Mouse (Mus musculus): ENCODE measurements around the gene St3gal3. TPM values are rescaled to one million over a fixed set of nuclear protein-coding genes. Genes with fewer than 3 reads are reported as not detected.
A peak's percentile ranks its signal among the peaks of the same experiment; 100 is the strongest.

Gene St3gal3
- polyA plus RNA-seq, 1 experiment from 2014 or later = 8.1 TPM

DNA sequence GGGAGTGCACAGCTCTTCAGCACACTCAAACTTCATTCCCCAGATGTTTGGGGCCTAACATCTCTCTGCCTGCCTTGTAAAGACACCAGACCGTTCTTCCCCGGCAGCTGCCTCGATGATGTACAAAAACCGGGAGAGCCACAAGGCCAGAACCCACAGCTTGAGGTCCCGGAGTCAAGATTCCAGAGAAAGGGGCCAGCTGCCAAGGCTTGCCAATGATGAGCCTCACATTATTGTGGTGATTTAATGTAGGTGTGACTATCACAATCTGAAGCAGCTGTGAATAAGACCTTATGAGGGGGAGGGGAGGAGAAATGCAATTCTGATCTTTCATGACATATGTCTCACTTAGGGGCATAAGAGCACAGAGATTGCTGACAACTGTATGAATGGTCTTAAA, 104.4 kb downstream of the St3gal3 start:
- peak overlapping the region; percentile 49 for H3K27ac ChIP-seq
- H3K36me3 ChIP-seq = no peaks in the 10 kb centered on the region
- ATAC-seq (ENCODE audit: borderline replicate concordance, extremely low read depth, low FRiP score, low TSS enrichment) = peak; percentile 31; the same call in 1 of the 2 replicates
- peak overlapping the region; percentile 17; the same call in 1 of the 2 replicates for H3K4me2 ChIP-seq
- H3K9ac ChIP-seq = no peak overlapping the region
- 45% methylated on average over 5 of the region's 5 CpGs for WGBS
- no peak overlapping the region for H3K4me3 ChIP-seq
- H3K4me1 ChIP-seq = peaks cover 39% of the 10 kb centered on the region
- H3K9me3 ChIP-seq = no peaks in the 10 kb centered on the region
- H3K27me3 ChIP-seq = no peaks in the 10 kb centered on the region

DNA sequence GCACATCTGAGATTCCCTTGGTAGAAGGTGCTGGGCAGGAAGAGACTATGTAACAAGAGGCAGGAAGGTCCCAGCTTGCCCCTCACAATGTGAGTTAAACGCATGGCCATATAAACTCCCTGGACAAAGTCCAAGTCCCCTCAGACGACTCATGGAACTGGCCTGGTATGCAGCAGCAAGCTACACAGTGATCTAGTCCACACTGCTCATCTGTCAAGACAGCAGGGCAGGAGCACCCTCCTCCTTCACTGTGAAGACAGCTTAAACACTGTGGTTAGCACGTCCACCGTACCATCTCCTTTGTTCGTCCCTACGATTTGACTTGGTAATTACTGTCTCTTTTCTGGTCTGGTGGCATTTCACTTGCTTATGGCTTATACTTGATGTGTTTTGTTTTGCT, 104.8 kb downstream of the St3gal3 start:
- 45% methylated on average over 6 of the region's 6 CpGs for WGBS
- no peak overlapping the region for H3K4me2 ChIP-seq

DNA sequence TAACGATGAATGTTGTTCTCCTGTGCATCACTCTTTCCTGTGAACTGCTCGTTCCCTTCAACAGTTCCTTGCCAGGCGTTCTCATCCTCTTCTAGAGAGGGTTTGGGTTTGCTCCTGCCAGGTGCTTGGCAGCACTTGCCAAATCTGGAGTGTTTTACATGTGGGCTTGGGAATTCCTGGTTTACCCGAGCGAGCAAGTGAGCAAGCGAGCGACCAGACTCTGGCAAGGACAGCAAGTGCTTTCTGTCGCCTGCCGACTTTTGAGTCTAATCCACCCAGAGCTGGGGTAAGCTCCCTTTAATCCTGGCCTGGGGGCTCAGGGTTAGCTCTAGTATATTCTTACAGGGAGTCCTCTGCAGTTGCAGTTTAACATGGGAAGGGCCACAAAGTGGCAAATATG, 105.7 kb downstream of the St3gal3 start:
- Histone ChIP-seq H3K36me3 (no peaks in the 10 kb centered on the region), H3K4me3 (no peak overlapping the region), H3K4me2 (no peak overlapping the region), H3K9ac (no peak overlapping the region), H3K27me3 (no peaks in the 10 kb centered on the region), H3K4me1 (peaks cover 39% of the 10 kb centered on the region), H3K9me3 (no peaks in the 10 kb centered on the region), H3K27ac (peak overlapping the region; percentile 49; the same call in 1 of the 2 replicates)
- 62% methylated on average over 9 of the region's 9 CpGs for WGBS
- no peak for ATAC-seq (ENCODE audit: borderline replicate concordance, extremely low read depth, low FRiP score, low TSS enrichment)

More for the DNA sequence above, 104.8 kb downstream of the St3gal3 start:
- peak; percentile 52; the same call in 1 of the 2 replicates for ATAC-seq (ENCODE audit: borderline replicate concordance, extremely low read depth, low FRiP score, low TSS enrichment)
- H3K36me3 ChIP-seq = no peaks in the 10 kb centered on the region
- no peak overlapping the region for H3K4me3 ChIP-seq
- H3K9me3 ChIP-seq = no peaks in the 10 kb centered on the region
- peaks cover 39% of the 10 kb centered on the region for H3K4me1 ChIP-seq
- no peaks in the 10 kb centered on the region for H3K27me3 ChIP-seq
- peak overlapping the region; percentile 49 for H3K27ac ChIP-seq
- H3K9ac ChIP-seq = no peak overlapping the region

DNA sequence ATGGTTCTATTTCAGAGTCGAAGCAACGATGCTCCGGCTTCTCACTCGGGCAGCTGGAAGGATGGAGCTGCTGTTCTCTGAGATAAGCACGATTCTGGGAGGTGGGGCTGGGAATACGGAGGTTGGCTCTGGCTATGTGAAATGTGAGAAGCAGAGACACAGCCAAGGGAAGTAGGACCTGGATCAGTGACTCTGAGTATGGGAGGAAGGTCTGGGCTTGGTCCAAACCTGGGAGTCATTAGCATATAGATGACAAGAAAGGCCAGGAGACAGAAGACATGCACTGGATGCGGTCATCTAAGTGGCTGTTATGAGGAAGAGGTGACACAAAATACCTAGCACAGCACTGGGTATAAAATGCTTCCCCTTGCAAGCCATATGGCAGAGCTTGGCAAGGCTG, 108.8 kb downstream of the St3gal3 start:
- peaks cover 23% of the 10 kb centered on the region for H3K4me1 ChIP-seq
- no peak for ATAC-seq (ENCODE audit: borderline replicate concordance, extremely low read depth, low FRiP score, low TSS enrichment)
- no peaks in the 10 kb centered on the region for H3K36me3 ChIP-seq
- H3K9me3 ChIP-seq = no peaks in the 10 kb centered on the region
- no peak overlapping the region for H3K9ac ChIP-seq
- no peak overlapping the region for H3K4me2 ChIP-seq
- H3K27ac ChIP-seq = no peak overlapping the region
- H3K27me3 ChIP-seq = no peaks in the 10 kb centered on the region
- WGBS = 47% methylated on average over 7 of the region's 7 CpGs
- H3K4me3 ChIP-seq = no peak overlapping the region

DNA sequence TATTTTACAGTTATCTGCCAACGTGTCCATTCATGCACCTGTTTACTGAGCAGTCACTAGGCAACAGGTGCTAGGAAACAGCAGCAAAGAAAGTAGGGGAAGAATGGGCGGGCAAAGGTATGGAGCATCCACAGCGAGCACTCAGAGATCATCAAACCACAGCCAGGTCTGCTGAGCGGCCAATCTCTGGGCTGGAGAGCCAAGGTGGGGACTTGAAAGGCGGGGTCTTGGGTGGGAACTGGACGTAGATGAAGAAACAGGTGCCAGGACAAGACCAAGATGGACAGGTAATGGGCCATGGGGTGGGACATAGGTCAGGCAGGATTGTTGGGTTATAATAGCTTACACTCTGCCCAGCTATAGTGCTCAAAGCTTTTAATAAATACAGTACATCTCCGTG, 109.3 kb downstream of the St3gal3 start:
- Histone ChIP-seq H3K9ac (no peak overlapping the region), H3K36me3 (no peaks in the 10 kb centered on the region), H3K27ac (no peak overlapping the region), H3K4me3 (no peak overlapping the region), H3K4me1 (peaks cover 20% of the 10 kb centered on the region), H3K9me3 (no peaks in the 10 kb centered on the region), H3K27me3 (no peaks in the 10 kb centered on the region), H3K4me2 (no peak overlapping the region)
- WGBS = 82% methylated on average over 7 of the region's 7 CpGs
- ATAC-seq (ENCODE audit: borderline replicate concordance, extremely low read depth, low FRiP score, low TSS enrichment) = no peak

DNA sequence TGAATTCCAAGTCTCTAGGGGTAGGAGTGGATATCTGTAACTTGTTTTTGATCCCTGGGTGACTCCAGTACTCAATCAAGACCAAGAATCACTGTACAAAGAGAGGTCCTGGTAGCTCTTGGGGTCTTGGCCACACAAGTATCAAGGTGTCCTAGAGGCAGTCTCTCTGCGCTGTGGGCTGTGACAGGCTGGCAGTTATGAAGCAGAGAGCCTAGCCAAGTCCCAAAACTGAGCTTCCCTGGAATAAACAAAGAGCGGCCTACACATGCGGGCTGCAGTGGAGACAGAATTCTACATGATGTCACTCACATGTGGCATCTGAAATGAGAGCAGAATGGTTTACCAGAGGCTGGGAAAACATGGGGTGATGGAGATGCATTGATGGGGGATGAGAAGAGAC, 111.9 kb downstream of the St3gal3 start:
- Histone ChIP-seq H3K4me1 (no peaks in the 10 kb centered on the region), H3K36me3 (no peaks in the 10 kb centered on the region), H3K27me3 (no peaks in the 10 kb centered on the region), H3K4me3 (no peak overlapping the region), H3K9me3 (no peaks in the 10 kb centered on the region), H3K27ac (no peak overlapping the region), H3K9ac (no peak overlapping the region), H3K4me2 (no peak overlapping the region)
- WGBS = 74% methylated on average over 3 of the region's 3 CpGs
- no peak for ATAC-seq (ENCODE audit: borderline replicate concordance, extremely low read depth, low FRiP score, low TSS enrichment)

DNA sequence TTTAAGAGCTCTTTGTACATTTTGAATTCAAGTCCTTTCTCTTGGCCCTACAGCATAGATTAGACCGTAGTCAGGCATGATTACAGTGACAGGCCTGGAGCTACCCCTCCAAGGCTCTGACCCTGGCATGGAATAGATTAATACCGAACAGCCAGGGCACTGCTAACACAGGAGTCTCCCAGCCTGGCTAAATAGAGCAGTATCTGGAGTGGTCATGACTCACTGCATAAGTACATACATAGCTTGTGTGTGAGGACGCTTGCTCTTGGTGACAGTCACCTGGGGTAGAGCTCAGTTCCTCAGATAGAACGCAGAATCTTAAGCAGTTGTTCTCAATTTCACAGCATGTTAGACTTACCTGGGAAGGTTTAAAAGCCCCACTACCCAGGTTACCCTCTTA, 112.3 kb downstream of the St3gal3 start:
- H3K27ac ChIP-seq = no peak overlapping the region
- ATAC-seq (ENCODE audit: borderline replicate concordance, extremely low read depth, low FRiP score, low TSS enrichment) = peak; percentile 59; the same call in 1 of the 2 replicates
- H3K4me2 ChIP-seq = no peak overlapping the region

DNA sequence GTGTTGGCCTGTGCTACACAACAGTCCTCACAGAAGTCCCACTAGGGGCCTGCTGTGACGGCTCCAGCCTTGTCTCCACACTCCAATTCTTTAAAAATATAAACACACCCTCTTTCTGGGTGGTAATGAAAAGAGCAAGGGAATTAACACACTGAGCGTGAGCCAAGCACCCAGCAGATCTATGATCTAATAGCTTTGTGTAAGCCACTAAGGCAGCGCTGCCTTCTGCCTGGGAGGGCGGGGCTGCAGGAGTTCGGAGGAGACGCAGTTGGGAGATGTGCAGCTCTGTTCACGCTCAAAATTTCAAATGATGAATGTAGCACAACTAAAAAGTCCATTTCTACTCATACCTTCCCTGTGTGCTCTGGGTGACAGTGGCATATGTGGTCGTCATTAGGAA, 115.1 kb downstream of the St3gal3 start:
- Histone ChIP-seq H3K36me3 (no peaks in the 10 kb centered on the region), H3K27me3 (no peaks in the 10 kb centered on the region), H3K27ac (no peak overlapping the region), H3K4me1 (peaks cover 17% of the 10 kb centered on the region), H3K4me2 (no peak overlapping the region), H3K9ac (no peak overlapping the region), H3K4me3 (no peak overlapping the region), H3K9me3 (no peaks in the 10 kb centered on the region)
- no peak for ATAC-seq (ENCODE audit: borderline replicate concordance, extremely low read depth, low FRiP score, low TSS enrichment)
- WGBS = 69% methylated on average over 8 of the region's 8 CpGs

More for the DNA sequence above, 112.3 kb downstream of the St3gal3 start:
- Histone ChIP-seq H3K9ac (no peak overlapping the region), H3K9me3 (no peaks in the 10 kb centered on the region), H3K4me3 (no peak overlapping the region), H3K27me3 (no peaks in the 10 kb centered on the region), H3K4me1 (no peaks in the 10 kb centered on the region), H3K36me3 (no peaks in the 10 kb centered on the region)
- WGBS = 71% methylated on average over 4 of the region's 4 CpGs

DNA sequence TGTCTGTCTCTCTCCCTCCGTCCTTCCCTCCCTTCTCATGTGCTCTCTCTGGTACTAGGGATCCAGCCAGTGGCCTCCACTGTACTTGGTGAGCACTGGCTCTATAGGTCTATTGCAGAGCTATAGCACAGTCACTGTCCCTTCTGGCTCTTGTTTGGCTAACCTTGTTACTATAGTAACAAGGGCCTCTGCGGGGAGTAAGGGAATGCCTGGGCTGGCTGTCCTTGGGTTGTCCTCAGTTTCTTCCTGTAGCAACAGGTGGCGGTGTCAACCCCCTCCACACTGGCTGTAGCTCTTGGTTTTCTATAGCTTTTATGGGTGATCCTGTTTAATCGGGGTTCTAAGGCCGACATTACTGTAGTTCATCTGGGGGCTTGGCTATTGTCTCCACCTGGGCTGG, 115.5 kb downstream of the St3gal3 start:
- no peak overlapping the region for H3K4me3 ChIP-seq
- ATAC-seq (ENCODE audit: borderline replicate concordance, extremely low read depth, low FRiP score, low TSS enrichment) = no peak
- WGBS = 68% methylated on average over 5 of the region's 5 CpGs

DNA sequence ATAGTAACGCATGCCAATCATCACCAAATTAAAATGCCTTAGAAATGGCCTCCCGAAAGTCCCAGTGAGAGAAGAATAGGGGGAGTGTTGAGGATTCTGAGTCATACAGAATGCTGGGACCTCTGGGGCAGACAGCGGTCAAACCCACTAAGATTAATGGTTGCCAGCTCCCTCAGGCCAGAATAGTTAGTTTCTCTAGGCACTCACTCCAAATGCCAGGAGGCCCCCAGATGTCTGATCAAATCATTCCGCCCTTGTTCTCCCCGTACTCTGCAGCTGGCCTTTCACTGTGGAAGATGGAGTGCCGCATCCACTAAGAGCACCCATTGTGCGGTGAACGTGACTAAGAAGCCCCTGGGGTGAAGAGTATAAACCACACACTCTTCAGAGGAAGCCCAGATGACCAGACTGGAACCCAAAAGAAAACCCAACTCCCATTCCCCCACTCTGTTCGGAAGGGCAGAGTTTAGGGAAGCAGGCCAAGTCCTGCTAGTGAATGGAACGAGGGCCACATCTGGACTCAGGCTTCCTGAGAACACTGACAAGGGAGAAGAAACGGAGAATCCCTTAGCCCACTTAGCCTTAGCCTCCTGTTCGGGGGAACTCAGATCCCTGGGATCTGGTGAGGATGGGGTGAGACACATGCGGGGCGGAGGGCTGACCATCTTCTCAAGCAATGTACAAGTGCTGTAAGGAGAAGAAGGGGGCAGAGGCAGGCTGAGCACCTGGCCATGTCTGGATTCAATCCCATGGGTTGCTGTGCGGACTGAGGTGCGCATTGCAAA, 117.5 kb downstream of the St3gal3 start:
- Histone ChIP-seq H3K4me1 (peaks cover 17% of the 10 kb centered on the region), H3K36me3 (no peaks in the 10 kb centered on the region), H3K27ac (no peak overlapping the region), H3K9me3 (no peaks in the 10 kb centered on the region), H3K27me3 (no peaks in the 10 kb centered on the region), H3K4me2 (no peak overlapping the region), H3K9ac (no peak overlapping the region), H3K4me3 (no peak overlapping the region)
- no peak for ATAC-seq (ENCODE audit: borderline replicate concordance, extremely low read depth, low FRiP score, low TSS enrichment)
- whole genome bisulfite sequencing = 79% methylated on average over 16 of the region's 16 CpGs

More for the DNA sequence above, 115.5 kb downstream of the St3gal3 start:
- Histone ChIP-seq H3K27me3 (no peaks in the 10 kb centered on the region), H3K4me2 (no peak overlapping the region), H3K9ac (no peak overlapping the region), H3K36me3 (no peaks in the 10 kb centered on the region), H3K4me1 (peaks cover 17% of the 10 kb centered on the region), H3K27ac (no peak overlapping the region), H3K9me3 (no peaks in the 10 kb centered on the region)

DNA sequence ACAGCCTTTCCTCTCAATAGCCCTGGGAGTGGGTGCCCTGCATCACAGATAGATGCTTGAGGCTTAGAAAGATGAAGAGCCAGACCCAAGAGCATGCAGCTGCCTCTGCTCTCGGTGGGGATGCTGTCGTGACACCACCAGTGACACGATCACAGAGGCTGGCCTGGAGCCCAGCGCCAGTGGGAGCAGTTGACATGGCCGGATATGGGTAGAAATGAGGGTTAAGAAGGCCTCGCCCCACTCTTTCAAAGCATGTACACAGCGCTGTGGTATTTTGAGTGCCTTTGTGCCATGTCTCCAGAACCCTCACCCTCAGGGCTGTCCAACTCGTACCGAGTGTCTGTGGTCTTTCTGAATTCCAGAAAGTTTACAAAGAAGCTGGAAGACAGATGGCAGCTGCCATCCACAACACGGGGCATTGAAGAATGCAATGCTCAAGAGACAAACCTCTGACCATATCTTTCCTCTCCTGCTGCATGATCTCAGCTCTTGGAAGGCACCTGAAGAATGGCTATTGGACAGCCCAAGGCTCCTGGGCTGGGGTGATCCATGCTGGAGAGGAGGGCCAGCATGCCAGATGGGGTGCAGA, 118.3 kb downstream of the St3gal3 start:
- Histone ChIP-seq H3K4me3 (no peak overlapping the region), H3K27me3 (no peaks in the 10 kb centered on the region), H3K9ac (no peak overlapping the region), H3K4me2 (no peak overlapping the region), H3K36me3 (no peaks in the 10 kb centered on the region), H3K27ac (no peak overlapping the region), H3K9me3 (no peaks in the 10 kb centered on the region), H3K4me1 (peaks cover 17% of the 10 kb centered on the region)
- WGBS = 56% methylated on average over 10 of the region's 10 CpGs
- no peak; the same call in 1 of the 2 replicates for ATAC-seq (ENCODE audit: borderline replicate concordance, extremely low read depth, low FRiP score, low TSS enrichment)

DNA sequence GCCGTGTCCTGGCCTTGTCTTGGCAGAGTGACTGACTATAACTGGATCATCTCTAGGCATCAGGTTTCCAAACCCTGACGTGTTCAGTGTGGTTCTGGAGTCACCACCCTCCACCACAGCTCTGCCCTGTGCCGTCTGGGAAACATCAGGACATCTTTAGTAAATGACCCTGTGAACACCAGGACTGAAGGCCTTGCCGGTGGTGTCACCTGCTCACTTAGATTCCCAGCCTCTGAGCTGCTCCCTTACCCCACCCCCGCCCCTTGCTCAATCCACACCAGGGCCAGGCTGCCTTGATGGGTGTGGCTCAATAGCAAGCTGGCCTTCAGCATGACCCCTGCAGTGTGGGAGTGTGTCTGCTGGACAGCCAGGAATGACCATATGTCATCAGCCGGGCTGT, 119.1 kb downstream of the St3gal3 start:
- Histone ChIP-seq H3K27me3 (no peaks in the 10 kb centered on the region), H3K27ac (no peak overlapping the region), H3K4me3 (no peak overlapping the region), H3K36me3 (no peaks in the 10 kb centered on the region), H3K4me2 (no peak overlapping the region), H3K9ac (no peak overlapping the region), H3K9me3 (no peaks in the 10 kb centered on the region), H3K4me1 (peaks cover 17% of the 10 kb centered on the region)
- ATAC-seq (ENCODE audit: borderline replicate concordance, extremely low read depth, low FRiP score, low TSS enrichment) = 0 out of 2 replicates have a peak, but pooled peaks have one; percentile 13
- WGBS = 55% methylated on average over 6 of the region's 6 CpGs
